Mouse (Mus musculus) thymus, postnatal 0 days (tissue): ENCODE data around the gene Nrgn. TPM values are rescaled to one million over a fixed set of nuclear protein-coding genes. Genes with fewer than 3 reads are reported as not detected.

ENCODE experiments used
- polyA plus RNA-seq: library from polyadenylated mRNA; unstranded; fragments of >200 nt; fragmentation: Nextera tagmentation; extraction: Ambion mirVana; gene quantifications from 2 replicates; pipeline ENCODE4 v1.2.1, GENCODE M21; 2015

The Nrgn gene
- polyA plus RNA-seq, 1 experiment from 2014 or later = 8.4 TPM

Other genes with a start within 250 kb of the Nrgn start
- 11.2 and 14.6 TPM in 2 replicates for gene Ccdc15, start 204.5 kb downstream of the Nrgn start, polyA plus RNA-seq
- 0.10 TPM in 1 of 2 replicates, not detected in the other for gene Hepacam, start 185.6 kb downstream of the Nrgn start, polyA plus RNA-seq
- gene Robo4, start 151.0 kb downstream of the Nrgn start, polyA plus RNA-seq = 2.5 and 3.4 TPM in 2 replicates
- gene Robo3, start 119.7 kb downstream of the Nrgn start, polyA plus RNA-seq = 0.14 and 0.23 TPM in 2 replicates
- 15.5 and 16.7 TPM in 2 replicates for gene Msantd2, start 63.6 kb downstream of the Nrgn start, polyA plus RNA-seq
- 17.2 and 18.1 TPM in 2 replicates for gene Esam, start 24.8 kb downstream of the Nrgn start, polyA plus RNA-seq
- gene Vsig2, start 13.6 kb downstream of the Nrgn start, polyA plus RNA-seq = 0.95 and 1.1 TPM in 2 replicates
- gene Siae, start 2.8 kb upstream of the Nrgn start, polyA plus RNA-seq = 10.7 and 11.2 TPM in 2 replicates
- gene Spa17, start 60.8 kb upstream of the Nrgn start, polyA plus RNA-seq = 2.8 and 4.3 TPM in 2 replicates
- 111 and 115 TPM in 2 replicates for gene Tbrg1, start 104.4 kb upstream of the Nrgn start, polyA plus RNA-seq
- gene Panx3, start 116.3 kb upstream of the Nrgn start, polyA plus RNA-seq = not detected in 2 replicates
- not detected in 2 replicates for gene Olfr160, start 163.3 kb upstream of the Nrgn start, polyA plus RNA-seq
- gene Olfr874, start 192.2 kb upstream of the Nrgn start, polyA plus RNA-seq = not detected in 2 replicates
- not detected in 2 replicates for gene Olfr875, start 219.0 kb upstream of the Nrgn start, polyA plus RNA-seq